Mouse (Mus musculus) liver, embryonic 18 days (tissue): ENCODE data around the gene Exosc3. TPM values are rescaled to one million over a fixed set of nuclear protein-coding genes. Genes with fewer than 3 reads are reported as not detected.

Source experiments
- polyA plus RNA-seq: library from polyadenylated mRNA; depleted of rRNA; stranded (reverse); fragments of >200 nt; gene quantifications from 2 replicates; pipeline ENCODE4 v1.2.3, GENCODE M21; 2012; rRNA removed

Gene Exosc3
- 26.1 and 27.7 TPM in 2 replicates for polyA plus RNA-seq

DNA sequence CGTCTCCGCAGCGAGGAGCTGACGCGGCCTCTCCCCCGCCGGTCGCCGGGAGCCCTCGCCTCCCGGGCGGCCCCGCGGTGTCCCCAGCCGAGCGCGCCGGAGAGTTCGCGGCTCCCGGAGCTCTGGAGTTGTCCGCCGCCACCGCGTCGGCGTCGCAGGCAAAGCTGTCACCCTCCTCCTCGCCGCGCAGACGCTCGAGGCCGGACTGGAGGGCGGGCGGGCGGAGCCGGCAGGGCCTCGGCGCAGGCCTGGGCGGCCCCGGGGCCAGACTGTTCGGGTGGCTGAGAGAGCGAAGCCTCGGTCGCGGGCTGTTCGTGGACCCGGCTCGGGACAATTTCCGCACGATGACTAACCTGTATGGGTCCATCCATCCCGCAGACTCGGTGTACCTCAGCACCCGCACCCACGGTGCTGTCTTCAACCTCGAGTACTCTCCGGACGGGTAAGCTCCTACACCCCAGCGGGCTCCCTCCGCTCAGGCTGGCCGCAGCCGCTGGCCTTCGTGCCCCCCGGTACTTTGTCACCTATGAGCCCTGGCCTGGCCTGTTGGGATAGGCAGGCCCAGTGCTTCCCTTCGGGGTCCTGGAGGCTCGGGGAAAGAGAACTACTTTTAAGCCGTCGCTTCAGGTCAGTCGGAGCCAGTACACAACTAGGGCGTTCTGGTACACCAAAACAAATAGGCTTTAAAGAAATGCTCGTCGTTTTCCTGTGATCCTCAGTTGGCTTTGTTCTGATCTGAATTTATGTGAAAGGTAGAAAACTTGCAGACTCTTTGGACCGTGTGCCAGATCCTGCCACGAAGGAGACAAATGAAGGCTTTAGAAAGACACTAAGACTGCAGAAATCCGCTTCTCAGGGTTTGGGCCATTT is at the start of gene Exosc3:
Gene Exosc3, minus strand, starts transcription at position 447 of the 870 bp plus-strand sequence.

DNA sequence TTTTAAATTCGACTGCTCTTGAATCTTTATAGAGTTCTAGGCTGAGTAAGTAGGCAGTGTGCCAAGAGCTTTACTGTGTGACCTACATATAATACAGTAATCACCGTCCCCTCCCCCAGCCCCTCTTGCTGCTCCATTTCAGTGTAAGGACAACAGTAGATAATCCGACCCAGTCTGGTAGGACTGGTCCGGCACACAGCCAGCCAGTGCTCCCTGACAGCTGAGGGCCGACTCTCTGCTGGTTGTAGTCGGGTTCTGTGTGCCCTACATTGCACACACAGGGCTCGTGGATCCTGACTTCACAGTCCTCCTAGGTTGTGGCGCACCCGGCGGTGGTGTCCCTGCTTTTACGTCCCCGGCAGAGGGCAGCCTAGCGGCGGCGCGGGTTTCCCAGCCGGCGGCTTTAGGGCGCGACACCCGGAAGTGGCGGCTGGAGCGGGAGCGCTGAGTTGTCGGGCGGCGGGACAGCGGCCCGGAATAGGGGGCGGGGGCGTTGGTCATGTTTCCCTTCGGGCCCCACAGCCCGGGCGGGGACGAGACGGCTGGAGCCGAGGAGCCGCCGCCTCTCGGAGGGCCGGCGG is 773 bp downstream of the Exosc3 start, which contains the start of gene Dcaf10:
Gene Dcaf10, plus strand, starts transcription at position 433 of the 581 bp plus-strand sequence.

DNA sequence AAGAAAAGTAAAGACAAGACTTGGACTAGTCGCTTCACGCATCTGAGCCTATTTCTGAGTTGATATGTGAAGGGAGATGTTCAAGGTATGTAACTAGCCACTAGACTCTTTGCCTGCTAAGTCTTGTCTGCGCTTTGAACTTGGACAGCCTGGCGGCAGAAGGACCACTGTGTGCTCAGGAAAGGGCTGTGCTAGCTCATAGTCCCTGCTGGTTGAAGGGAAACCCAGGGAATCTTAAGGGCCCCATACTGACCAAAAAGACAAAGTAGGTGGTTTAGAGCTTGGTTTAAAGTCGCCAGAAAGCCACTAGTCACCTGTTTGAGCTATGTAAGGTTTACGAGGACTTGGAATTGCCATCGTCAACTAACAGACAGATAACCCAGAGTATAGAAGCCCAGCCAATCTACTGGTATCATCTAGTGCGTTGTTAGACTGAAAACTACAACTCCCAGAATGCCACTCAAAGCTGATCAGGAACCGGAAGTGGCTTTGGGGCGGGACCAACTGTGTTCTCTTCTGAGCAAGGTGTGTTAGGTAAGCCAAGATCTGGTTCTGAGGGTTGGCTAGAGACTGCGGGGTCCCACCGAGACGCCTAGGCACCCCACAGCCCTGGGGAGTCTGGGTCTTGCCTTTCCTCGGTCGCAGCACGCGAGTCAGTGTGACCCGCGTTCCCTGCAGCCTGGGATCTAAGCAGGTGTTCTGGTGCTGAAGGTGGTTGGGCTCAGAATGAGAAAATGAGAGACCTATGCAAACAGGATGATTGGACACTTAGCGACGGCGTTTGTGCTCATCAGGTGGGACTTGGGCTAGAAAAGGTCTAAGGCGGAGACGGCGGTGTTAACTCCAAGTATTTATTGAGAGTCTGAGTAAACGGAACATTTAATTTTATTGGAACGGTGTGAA is 45.6 kb downstream of the Exosc3 start, which contains the start of gene Trmt10b:
Gene Trmt10b, plus strand, starts transcription at position 466 of the 903 bp plus-strand sequence.

Other genes starting within 250 kb of the Exosc3 start
- gene Tomm5, start 234.6 kb downstream of the Exosc3 start, polyA plus RNA-seq: 99.6 and 109 TPM in 2 replicates
- gene Frmpd1, start 157.9 kb downstream of the Exosc3 start, polyA plus RNA-seq: 0.06 and 0.07 TPM in 2 replicates
- gene Trmt10b, start 45.6 kb downstream of the Exosc3 start, polyA plus RNA-seq: 2.5 and 2.8 TPM in 2 replicates
- 4.0 and 4.4 TPM in 2 replicates for gene Dcaf10, start 631 bp downstream of the Exosc3 start, polyA plus RNA-seq
- gene Slc25a51, start 66.0 kb upstream of the Exosc3 start, polyA plus RNA-seq: 53.0 and 53.1 TPM in 2 replicates
- 5.2 and 6.3 TPM in 2 replicates for gene Shb, start 189.7 kb upstream of the Exosc3 start, polyA plus RNA-seq